Mouse (Mus musculus): ENCODE data around the gene Nfasc.
A peak's percentile ranks its signal among the peaks of the same experiment; 100 is the strongest.

The Nfasc gene

DNA sequence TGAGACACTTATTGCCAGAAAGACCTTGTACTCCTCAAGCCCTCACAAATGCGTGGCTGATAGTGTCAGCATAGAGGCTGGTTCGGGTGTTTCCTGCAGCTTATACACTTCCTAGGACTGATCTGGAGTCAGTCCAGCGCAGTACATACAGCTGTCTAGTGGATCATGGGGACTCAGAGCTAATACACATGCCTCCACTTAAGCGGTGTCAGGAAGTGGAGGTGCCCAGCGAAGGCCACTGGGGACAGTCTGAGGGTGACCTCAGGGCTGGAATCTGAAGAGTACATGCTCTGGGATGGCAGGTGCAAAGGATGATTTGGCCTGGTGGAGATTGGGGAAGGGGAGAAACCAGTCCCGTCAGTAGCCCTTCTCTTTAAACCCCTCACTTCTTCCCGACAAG, 200.9 kb downstream of the Nfasc start:
- DNase-seq (ENCODE audit: low spot score): no peak

DNA sequence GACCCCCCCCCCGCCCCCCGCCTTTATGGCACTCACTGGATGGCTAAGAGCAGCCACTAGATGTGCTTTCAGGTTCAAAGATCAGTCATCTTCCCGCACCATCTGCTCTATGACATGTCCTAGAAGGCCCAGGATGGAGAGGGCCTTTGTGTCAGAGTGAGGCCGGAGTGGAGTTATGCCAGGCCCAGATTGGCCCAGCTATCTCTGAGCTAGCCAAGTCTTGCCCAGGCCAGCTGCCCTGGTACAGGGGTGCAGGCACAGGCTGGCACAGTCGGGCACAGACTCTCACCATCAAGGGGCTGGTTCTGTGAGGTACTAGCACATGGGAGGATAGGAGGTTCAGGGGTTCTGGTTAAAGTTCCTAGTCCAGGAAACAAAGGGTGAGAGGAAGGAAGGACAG, 203.9 kb downstream of the Nfasc start:
- DNase-seq (ENCODE audit: low spot score): no peak

DNA sequence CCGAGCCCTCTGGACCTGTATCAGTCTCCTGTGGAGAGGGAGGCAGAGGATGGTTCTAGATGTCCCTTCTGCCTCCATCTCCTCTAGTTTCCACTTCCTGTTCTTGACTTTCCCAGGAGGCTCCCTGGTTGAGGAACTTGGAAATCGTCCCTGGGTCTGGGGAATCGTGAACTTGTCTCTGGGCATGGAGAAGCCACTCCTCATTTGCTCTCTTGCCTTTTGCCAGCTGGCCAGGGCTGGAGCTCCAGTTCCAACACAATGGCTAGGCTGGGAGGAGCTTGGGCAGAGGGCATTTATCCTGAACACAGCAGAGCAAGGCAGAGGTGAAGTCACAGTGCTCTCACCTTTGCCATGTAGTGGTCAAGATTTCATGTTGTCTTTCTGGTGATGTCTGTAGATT, 205.2 kb downstream of the Nfasc start:
- no peak for DNase-seq (ENCODE audit: low spot score)

DNA sequence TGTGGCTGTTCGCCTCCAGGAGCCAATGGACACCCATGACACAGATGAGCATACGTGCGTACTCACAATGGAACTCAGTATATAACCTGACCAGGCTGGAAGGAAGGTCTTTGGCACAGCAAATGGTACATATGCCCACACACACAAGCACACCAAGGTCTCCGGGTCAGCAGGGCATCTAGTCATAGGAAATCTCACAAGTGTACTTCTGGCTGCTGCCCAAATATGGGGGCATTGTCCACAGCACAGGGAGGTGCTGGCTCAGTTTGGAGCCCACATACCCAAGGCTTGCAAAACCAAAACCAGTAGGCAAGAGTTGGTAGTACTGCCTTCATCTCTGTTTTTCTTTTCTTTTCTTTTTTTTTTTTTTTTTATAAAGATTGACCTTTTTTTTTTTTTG, 206.1 kb downstream of the Nfasc start:
- DNase-seq (ENCODE audit: low spot score): no peak

DNA sequence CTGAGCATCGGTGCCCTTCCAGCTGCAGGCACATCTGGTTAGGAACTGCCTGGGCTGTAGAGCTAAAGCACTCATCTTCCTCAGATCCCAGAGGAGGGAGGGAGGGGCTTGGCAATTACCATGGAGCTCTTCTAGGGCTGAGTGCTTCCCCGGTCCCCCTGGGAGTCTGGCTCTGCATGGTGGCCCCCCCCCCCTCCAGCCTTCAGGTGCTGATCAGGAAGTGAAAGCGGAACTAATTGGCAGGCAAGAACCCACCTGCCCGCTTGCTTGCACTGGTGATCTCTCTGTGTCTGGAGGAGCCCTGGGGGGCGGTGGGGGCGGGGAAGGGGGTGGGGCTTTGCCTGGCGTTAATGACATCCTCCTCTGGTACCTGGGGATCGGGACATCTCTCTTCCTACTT, 207.8 kb downstream of the Nfasc start:
- peak; percentile 36 for DNase-seq (ENCODE audit: low spot score)

DNA sequence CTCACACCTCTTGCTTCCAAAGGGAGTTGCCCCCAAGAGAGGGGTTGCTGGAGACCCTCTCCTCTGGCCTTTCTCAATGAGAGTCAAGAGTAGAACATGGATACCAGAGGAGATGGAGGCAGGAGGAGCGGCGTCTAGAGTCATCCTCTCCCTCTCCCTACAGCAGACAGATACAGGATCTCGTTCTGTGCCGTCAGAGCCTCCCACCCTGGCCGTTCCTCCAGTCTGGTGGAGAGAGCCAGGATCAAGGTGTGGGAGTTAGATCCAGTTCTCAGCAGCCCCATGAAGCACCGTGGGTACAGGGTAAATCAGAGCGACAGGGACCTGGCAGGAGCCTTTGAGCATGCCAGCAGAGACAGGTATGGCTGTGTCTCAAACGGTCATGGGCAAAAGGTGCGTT, 209.1 kb downstream of the Nfasc start:
- no peak for DNase-seq (ENCODE audit: low spot score)

DNA sequence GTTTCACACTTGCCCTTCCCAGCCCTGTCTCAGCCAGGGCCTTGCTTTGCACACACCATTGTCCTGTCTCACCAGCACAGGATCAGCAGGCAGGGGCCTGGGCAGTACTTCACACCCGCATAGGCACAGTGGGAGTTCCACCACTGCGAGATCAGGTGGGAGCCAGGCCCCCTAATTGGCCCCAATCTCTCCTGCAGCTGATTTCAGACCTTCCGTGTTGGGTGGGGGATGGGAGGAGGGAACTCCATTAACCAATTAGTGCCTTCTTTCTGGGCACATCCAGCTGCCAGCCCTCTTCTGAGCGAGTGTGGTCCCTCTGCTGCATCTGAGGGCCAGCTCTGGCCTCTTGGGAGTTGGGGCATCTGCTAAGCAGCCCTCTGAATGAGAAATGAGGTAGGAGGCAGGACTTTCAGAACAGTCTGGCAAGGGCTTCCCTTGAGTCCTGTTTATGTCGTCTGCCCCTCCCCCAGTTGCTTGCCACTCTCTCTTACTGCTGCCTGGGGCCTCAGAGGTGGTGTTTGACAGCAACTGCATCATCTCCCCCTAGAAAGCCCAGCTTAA, 210.9 kb downstream of the Nfasc start:
- peak; percentile 81 for DNase-seq (ENCODE audit: low spot score)

DNA sequence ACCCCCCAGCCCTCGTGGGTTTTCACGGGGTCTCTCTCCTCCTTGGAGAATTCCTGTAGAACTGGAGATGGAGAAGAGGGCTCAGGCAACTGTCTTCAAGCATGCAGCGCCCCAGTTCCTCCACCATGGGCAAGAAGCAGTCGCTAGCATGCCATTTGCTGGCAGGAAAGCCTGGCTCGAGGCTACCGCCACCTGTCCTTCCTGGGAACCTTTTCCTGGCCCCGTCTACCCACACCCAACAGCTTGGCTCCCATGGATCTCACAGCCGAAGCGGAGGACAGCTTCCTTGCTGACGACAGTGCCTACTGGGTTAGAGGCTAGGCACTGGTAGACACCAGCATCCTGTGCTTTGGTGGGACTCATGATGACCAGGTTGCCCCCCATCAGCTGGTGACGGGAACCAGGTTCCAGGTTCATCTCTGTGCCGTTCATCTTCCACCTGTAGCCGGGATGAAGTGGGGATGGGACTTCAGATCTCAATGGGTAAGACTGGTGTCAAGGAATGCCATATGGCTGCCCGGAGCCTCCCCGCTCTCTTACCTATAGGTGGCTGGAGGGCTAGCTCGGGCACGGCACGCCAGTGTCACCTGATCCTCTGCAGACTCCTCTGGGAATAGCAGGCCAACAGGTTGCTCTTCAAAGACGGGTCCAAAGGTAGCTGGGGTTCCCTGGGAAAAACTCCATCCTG, 212.8 kb downstream of the Nfasc start:
- no peak for DNase-seq (ENCODE audit: low spot score)

DNA sequence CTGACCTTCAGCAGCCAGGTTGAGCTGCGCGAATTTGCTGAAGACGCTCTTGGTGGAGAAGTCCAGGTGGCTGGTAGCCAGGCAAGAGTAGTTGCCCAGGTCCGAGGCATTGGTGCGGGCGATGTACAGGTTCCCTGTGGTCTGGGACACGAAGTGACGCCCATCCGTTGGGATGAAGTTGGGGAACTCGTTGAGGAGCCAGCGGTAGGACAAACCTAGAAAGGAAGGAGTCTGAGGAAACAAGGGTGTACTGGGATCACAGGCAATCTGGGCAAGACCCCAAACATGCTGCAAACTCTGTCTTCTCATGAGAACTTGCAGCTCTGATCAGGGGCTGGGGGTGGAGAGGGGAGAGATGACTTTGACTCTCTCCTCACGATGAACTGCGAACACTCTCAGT, 213.5 kb downstream of the Nfasc start:
- no peak for DNase-seq (ENCODE audit: low spot score)

DNA sequence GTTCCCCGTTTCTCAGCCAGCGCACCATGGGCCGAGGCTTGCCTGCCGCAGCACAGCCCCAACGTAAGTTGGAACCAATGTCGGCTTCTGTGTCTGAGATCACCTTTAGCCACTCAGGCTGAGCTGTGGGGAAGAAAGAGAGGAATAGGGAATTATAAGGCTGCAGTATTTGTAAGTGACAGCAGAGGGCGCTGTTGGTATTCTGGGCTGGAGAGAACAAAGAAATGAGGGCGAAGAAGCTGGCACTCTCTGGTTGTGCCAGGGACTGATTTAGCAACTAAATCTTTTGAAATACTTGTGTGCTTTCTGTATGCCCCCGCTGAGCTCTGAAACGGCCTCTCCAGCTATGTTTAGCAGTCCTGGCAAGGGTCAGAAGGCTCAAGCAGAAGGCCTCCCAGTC, 215.8 kb downstream of the Nfasc start:
- DNase-seq (ENCODE audit: low spot score): peak; percentile 89

DNA sequence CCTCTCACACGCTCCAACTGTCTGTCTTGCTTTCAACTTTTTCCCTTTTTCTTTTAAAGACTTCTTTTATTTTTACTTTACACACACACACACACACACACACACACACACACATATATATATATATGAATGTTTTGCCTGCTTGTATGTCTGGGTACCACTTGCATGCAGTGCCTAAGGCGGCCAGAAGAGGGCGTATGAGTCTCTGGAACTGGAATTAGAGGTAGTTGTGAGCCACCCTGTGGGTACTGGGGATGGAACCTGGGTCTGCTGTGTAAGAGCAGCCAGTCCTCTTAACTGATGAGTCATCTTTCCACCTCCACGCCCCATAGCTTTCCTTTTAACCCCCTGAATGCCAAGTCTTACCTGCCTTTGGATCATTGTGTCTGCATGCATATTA, 217.7 kb downstream of the Nfasc start:
- peak; percentile 63 for DNase-seq (ENCODE audit: low spot score)

DNA sequence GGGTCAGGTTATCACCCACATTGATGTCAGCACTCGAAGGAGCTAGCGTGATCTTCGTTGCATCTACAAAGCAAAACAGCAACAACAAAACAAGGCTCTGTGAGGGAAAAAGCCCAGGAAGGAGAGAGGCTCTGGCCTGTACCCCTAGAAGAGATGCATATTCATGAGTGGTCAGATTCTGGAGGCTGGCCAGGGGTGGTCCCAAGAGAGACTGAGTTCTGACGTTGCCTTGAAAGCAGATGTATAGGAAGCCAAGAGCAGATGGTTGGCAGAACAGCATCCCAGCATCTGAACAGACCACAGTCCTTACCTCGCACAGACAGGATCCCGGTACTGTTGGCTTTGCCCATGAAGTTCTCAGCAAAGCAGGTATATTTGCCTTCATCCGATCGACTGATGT, 218.5 kb downstream of the Nfasc start:
- no peak for DNase-seq (ENCODE audit: low spot score)

DNA sequence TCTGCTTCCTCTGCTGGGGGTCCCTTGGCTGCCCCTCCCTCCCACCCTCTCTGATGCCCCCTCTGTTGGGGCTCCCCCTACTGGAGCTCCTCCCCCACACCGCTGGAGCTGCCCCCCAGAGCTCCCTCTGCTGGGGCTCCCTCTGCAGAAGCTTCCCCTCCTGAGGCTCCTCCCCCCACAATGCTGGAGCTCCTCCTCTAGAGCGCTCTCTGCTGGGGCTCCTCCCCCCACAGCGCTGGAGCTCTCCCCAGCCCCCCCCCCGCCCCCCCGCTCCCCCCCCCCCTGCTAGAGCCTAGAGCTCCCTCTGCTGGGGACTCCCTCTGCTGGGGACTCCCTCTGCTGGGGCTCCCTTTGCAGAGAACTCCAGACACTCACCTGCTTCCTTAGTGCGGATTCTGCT, 220.8 kb downstream of the Nfasc start:
- DNase-seq (ENCODE audit: low spot score): peak; percentile 66

DNA sequence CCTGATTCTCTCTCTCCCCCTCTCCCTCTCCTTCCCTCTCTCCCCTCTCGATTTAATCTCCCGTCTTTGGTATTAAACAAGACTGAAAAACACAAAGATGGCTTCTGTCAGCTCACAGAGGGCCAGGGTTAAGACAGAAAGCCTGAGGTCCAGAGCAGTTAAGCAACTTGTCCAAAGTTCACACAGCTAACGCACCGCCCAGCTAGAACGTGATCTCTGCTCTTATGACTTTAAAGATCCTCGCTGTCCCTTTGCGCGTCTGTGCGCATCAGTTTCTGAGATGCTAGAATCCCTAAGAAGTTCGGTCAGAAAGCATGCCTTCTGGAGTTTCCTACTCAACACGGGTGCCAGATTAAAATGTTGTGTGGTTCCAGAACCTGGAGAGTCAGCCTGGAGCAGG, 221.9 kb downstream of the Nfasc start:
- no peak for DNase-seq (ENCODE audit: low spot score)

DNA sequence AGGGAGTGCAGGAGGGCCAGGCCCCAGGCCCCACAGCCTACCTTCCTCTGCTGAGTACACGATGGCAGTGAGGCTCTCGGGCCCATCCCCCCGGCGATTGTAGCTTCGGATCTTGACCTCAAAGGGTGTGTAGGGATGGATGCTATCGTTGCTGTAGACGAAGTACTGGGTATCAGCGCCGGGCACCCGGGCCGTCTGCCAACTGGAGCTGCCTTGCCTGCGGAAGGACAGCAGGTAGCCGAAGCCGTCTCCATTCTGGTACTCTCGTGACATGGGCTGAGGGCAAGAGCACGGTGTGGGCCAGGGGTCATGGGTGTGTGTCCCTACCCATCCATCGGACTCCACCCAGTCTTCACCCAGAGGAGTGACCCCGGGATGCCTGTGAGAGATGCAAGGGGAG, 223.0 kb downstream of the Nfasc start:
- no peak for DNase-seq (ENCODE audit: low spot score)

DNA sequence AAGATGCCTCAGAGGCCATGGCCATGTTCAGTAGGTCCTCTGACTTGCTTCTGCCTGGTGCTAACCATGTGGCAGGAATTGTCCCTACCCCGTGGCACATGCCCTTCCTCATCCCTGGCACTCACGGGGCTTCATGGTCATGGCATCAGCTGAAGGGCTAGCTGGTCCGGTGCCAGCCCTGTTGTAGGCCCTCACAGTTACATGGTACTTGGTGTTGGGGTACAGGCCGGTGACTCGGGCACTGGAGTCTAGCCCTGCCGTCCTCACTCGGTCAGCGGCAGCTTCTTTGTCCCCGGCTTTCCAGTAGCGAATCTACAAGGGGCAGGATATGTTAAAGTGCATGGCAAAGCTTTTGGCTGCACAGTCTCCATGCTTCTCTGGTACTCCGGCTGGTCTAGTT, 224.8 kb downstream of the Nfasc start:
- no peak for DNase-seq (ENCODE audit: low spot score)

DNA sequence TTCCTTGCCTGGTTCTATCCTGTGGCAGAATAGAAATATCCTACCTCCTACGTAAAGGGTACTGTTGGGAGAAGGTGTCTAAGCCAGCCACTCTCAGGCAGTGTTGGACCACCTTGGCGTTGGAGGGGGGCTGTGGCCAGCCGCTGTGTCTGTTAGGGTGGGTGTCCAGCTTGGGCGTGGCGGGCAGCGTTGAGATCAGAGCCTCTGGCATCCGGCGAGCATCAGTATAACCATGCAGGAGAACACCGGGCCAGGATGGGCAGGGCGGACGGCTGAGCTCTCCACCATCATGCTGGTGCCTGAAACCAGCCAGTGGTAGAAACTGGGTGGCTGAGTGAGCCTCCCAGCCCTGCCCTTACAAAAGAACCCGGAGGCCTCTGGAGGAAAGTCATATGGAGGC, 226.3 kb downstream of the Nfasc start:
- no peak for DNase-seq (ENCODE audit: low spot score)

Data from retina, embryonic 14.5 days (tissue).